Mouse (Mus musculus) spleen, adult 2 months (tissue): Measurements from ENCODE around the gene Tm4sf5.

Experiments
- CTCF ChIP-seq: fragments of 200-500 bp; IDR thresholded peaks from 2 replicates; pipeline ENCODE4 v1.5.1; 2011; ENCODE audit warnings: mild to moderate bottlenecking, inconsistent platforms; ENCODE audit not compliant: insufficient read depth, insufficient read length, insufficient replicate concordance; ENCODE audit errors: extremely low read depth
- POLR2A ChIP-seq: fragments of 200-500 bp; IDR thresholded peaks from 2 replicates; pipeline ENCODE4 v1.6.1; 2011; ENCODE audit warnings: low read depth, low read length, inconsistent platforms

- TF ChIP-seq CTCF (no peak), POLR2A (no peak)
Measured at GRCm38 (mm10) chr11:70513520-70513919, 8.5 kb downstream of the Tm4sf5 start.
